Mouse (Mus musculus) CD8-positive naive resting alpha-beta T cell, adult 57 days (primary cell): ENCODE results near the gene Rps25. TPM values are rescaled to one million over a fixed set of nuclear protein-coding genes. Genes with fewer than 3 reads are reported as not detected.

Experiments
- total RNA-seq: library from RNA; stranded (reverse); gene quantifications from one replicate; pipeline ENCODE4 v1.2.4, GENCODE M21; 2023

Rps25 gene
- total RNA-seq: 3,014 TPM

GRCm38 (mm10) chr9:44406906-44407751 lies at the start of gene Rps25, which contains the start of gene Trappc4:
Gene Rps25 (plus strand): TSS chr9:44407139.
Gene Trappc4 (minus strand): TSS chr9:44407600.

DNA sequence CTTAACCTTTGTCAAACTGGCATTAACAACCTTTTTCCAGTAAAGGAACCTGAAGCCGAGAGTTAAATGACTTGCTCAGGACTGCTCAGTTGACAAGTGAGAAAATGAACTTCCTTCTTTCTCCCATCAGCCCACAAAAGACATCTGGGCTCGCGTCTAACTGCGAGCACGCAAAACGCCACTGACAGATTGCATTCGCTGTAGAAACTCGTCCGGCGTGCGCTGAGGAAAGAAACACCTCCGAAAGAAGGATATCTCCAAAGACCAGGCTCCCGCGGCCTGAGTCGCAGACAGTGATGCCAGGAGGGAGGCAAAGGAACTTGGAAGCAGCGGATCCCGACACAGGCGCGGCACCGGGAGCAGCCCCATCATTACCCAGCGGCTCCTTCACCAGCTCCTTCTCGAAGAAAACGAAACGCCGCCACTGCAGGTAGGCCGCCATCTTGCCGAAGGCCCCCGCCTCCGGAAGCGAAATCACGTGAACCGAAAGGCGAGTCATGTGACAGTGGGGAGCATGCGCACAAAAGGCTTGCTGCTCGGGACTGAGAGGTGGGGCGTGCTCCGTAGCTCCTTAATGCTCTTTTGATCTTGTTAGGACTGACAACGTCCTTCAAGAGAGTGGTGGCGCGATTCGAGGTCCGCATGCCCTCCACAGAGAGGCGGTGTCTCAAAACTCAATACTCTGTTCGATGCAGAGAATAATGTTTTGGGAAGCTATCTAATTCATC lies 45.6 kb upstream of the Rps25 start, which contains the start of gene Vps11:
Gene Vps11, minus strand, starts transcription at position 481 of the 728 bp plus-strand sequence.

GRCm38 (mm10) chr9:44379054-44379834 lies 27.7 kb upstream of the Rps25 start, which contains the start of gene Hyou1:
Gene Hyou1 (plus strand): TSS chr9:44379490.

GRCm38 (mm10) chr9:44396684-44397411 lies 10.1 kb upstream of the Rps25 start, which contains the start of gene Slc37a4:
Gene Slc37a4 (plus strand): TSS chr9:44396852.

DNA sequence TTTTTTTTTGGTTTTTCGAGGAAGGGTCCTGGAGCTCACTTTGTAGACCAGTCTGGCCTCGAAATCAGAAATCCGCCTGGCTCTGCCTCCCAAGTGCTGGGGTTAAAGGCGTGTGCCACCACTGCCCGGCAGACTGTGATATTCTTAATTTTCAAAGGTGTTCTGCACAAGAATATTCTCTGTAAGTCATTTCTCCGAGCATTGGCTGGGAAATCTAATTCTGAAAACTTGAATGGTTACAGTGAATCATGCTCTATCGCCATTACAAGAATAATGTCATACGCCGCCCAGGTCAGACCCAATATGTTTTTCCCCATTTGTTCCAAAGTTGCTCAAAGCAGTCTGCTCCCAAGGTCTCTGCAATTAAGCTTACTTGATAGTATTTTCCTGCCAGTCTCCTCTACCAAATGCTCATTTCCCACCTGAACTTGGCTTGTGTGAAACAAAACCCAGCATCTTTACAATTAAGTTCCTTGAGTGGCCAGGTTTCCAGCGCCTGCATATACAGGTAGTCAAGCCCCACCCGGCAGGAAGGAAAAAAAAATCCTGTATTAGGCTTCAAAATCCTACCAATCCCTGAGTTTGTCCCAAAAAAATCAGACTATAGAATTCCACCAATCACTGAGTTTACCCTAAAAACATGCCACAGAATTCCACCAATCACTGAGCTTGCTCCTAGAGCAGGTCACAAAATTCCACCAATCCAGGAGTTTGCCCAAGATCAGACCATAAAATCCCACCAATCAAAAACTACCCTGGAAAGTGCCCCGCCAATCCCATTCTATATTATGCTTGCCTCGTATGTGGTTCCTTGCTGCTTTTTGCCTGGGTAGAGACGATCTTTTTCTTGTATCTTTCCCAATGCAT lies 11.8 kb downstream of the Rps25 start, which contains the start of gene Ccdc84:
Gene Ccdc84, minus strand, starts transcription at position 51 of the 867 bp plus-strand sequence.

DNA sequence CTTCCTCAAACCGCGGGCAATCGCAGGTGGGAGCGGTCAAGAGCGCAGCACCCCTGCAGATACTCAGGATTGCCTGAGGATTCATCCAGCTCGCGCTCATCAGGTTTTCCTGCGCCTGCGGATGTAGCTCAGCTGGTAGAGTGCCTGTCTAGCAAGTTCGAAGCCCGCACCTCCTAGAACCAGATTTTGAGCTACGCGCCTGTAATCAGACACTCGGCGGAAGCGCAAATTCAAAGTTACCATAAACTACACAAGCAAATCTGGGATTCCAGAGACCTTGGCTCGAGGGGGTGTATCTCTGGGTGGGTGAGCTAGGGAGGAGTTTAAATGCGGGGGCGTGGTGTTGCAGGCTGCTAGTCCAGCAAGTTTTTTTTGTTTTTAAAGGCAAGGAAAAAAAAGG lies 34.0 kb downstream of the Rps25 start, which contains the start of gene Foxr1:
Gene Foxr1, minus strand, starts transcription at position 176 of the 400 bp plus-strand sequence.

DNA sequence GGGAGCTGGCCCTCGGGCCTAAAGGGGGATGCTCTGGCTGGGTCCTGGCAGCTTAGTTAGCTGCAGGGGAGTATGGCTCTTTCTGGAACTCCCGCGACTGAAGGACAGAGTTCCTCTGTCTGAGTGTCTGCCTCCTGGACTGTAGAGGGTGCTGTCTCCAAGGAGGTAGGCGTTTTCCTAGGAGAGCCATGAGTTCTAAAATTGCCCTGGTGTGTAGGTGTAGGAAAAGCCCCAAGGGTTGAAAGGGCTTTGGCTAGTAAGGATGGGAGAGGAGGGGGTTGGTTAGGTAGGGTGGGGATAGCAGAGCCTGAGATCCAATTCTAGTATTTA lies 47.9 kb downstream of the Rps25 start, which contains the start of gene Upk2:
Gene Upk2, minus strand, starts transcription at position 86 of the 330 bp plus-strand sequence.

Other genes with a start within 250 kb of the Rps25 start
- gene Cbl, start 173.1 kb upstream of the Rps25 start, total RNA-seq: 154 TPM
- not detected for gene Ccdc153, start 166.5 kb upstream of the Rps25 start, total RNA-seq
- not detected for gene Pdzd3, start 155.7 kb upstream of the Rps25 start, total RNA-seq
- gene Nlrx1, start 138.5 kb upstream of the Rps25 start, total RNA-seq: 5.8 TPM
- gene Abcg4, start 118.5 kb upstream of the Rps25 start, total RNA-seq: 0.24 TPM
- gene Hinfp, start 101.5 kb upstream of the Rps25 start, total RNA-seq: 55.6 TPM
- 22.2 TPM for gene C2cd2l, start 86.9 kb upstream of the Rps25 start, total RNA-seq
- gene Dpagt1, start 81.1 kb upstream of the Rps25 start, total RNA-seq: 8.9 TPM
- 36.3 TPM for gene H2afx, start 72.4 kb upstream of the Rps25 start, total RNA-seq
- 13.8 TPM for gene Hmbs, start 62.9 kb upstream of the Rps25 start, total RNA-seq
- gene Vps11, start 45.5 kb upstream of the Rps25 start, total RNA-seq: 53.0 TPM
- 55.7 TPM for gene Hyou1, start 27.6 kb upstream of the Rps25 start, total RNA-seq
- gene Slc37a4, start 10.3 kb upstream of the Rps25 start, total RNA-seq: 12.8 TPM
- 42.5 TPM for gene Trappc4, start 461 bp downstream of the Rps25 start, total RNA-seq
- gene Ccdc84, start 11.4 kb downstream of the Rps25 start, total RNA-seq: 37.9 TPM
- not detected for gene Foxr1, start 34.0 kb downstream of the Rps25 start, total RNA-seq
- not detected for gene Upk2, start 47.8 kb downstream of the Rps25 start, total RNA-seq
- gene Bcl9l, start 75.7 kb downstream of the Rps25 start, total RNA-seq: 251 TPM
- 19.7 TPM for gene Cxcr5, start 154.7 kb downstream of the Rps25 start, total RNA-seq
- gene Ddx6, start 197.8 kb downstream of the Rps25 start, total RNA-seq: 229 TPM